Mouse (Mus musculus) heart, embryonic 15.5 days (tissue): ENCODE data around the gene Gjb2. TPM values are rescaled to one million over a fixed set of nuclear protein-coding genes. Genes with fewer than 3 reads are reported as not detected.
"Not testable (repeated sequence)": the region's sequence is repeated elsewhere in the genome, so short reads cannot be mapped to it uniquely, and the experiment has no call there.

Experiments
- ATAC-seq: fragments of 200-750 bp; cut with Nextera tagmentation; replicated peaks from 2 replicates; pipeline ENCODE4 v1.8.0; 2017; ENCODE audit warnings: low read depth, moderate TSS enrichment; ENCODE audit not compliant: insufficient number of reproducible peaks, insufficient read depth, low FRiP score
- H3K27ac ChIP-seq: fragments of 300-500 bp; sonication (generic); 2 replicates; pipeline ENCODE4 v1.5.1; 2015; ENCODE audit warnings: mild to moderate bottlenecking, inconsistent platforms
- H3K27me3 ChIP-seq: fragments of 300-500 bp; sonication (generic); 2 replicates; pipeline ENCODE4 v1.6.1; 2015; ENCODE audit warnings: inconsistent platforms
- H3K36me3 ChIP-seq: fragments of 300-500 bp; sonication (generic); 2 replicates; pipeline ENCODE4 v1.6.1; 2015; ENCODE audit warnings: mild to moderate bottlenecking, inconsistent platforms
- H3K4me1 ChIP-seq: fragments of 300-500 bp; sonication (generic); replicated peaks from 2 replicates; pipeline ENCODE4 v1.6.1; 2015; ENCODE audit warnings: inconsistent platforms
- H3K4me2 ChIP-seq: fragments of 300-500 bp; sonication (generic); 2 replicates; pipeline ENCODE4 v1.6.1; 2015; ENCODE audit warnings: inconsistent platforms, mild to moderate bottlenecking, moderate library complexity
- H3K4me3 ChIP-seq: fragments of 300-500 bp; sonication (generic); 2 replicates; pipeline ENCODE4 v1.5.1; 2015; ENCODE audit warnings: mild to moderate bottlenecking, inconsistent platforms
- H3K9ac ChIP-seq: fragments of 300-500 bp; sonication (generic); 2 replicates; pipeline ENCODE4 v1.6.1; 2015; ENCODE audit warnings: mild to moderate bottlenecking, inconsistent platforms
- H3K9me3 ChIP-seq: fragments of 300-500 bp; sonication (generic); replicated peaks from 2 replicates; pipeline ENCODE4 v1.6.1; 2016; ENCODE audit warnings: inconsistent platforms
- WGBS: fragments of 180-500 bp; shearing (Covaris S2); methylation state at CpG from one replicate; pipeline ENCODE4 v1.1.7; 2015; ENCODE audit warnings: mixed read lengths; 5-methylcytosine and 5-hydroxymethylcytosine counted together
- polyA plus RNA-seq: library from polyadenylated mRNA; unstranded; fragments of >200 nt; fragmentation: Nextera tagmentation; extraction: Ambion mirVana; gene quantifications from 2 replicates; pipeline ENCODE4 v1.2.1, GENCODE M21; 2015

The Gjb2 gene
- polyA plus RNA-seq, 1 experiment from 2014 or later = 0.15 TPM

DNA sequence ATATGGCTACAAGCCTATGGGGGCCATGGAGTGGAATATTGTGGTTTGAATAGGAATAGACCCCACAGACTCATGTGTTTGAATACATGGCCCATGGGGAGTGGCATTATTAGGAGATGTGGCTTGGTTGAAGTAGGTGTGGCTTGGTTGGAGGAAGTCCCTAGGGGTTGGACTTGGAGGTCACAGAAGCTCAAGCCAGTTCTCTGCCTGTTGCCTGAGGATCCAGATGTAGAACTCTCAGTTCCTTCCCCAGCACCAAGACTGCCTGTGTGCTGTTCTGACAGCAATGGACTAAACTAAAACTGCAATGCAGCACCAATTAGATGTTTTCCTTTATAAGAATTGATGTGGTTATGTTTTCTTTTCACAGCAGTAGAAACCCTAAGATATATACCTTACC is 38.4 kb downstream of the Gjb2 start:
- no peak for ATAC-seq

DNA sequence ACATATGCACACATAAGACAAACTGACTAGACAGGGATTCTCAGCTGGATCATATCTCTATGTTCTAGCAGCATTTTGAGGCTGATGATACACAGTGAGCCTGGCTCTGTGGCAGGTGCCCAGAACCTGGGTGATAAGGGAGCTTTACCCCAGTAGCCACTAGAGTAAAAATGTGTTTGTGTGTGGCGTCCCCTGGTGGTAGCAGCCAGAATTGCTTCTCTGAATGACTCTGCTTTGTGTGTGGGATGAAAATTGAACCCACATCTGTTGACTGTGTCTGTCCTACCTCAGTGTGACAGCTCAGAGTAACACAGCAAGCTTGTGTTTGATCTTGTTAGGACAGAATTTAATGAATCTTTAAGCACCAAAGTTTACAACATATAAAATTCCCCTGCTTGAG is 44.5 kb downstream of the Gjb2 start:
- WGBS = 0% methylated on average over 1 of the region's 1 CpGs
- peaks cover 33% of the 10 kb centered on the region for H3K27me3 ChIP-seq
- ATAC-seq = not testable (repeated sequence)

More for the DNA sequence above, 38.4 kb downstream of the Gjb2 start:
- H3K4me2 ChIP-seq = no peak overlapping the region
- H3K36me3 ChIP-seq = no peaks in the 10 kb centered on the region
- H3K27ac ChIP-seq = no peak overlapping the region
- H3K9me3 ChIP-seq = no peaks in the 10 kb centered on the region
- H3K27me3 ChIP-seq = no peaks in the 10 kb centered on the region
- H3K4me1 ChIP-seq = no peaks in the 10 kb centered on the region
- no peak overlapping the region for H3K9ac ChIP-seq
- no peak overlapping the region for H3K4me3 ChIP-seq

GRCm38 (mm10) chr14:57057563-57058321 is 46.8 kb downstream of the Gjb2 start, which contains the start of gene Gja3:
TSS of gene Gja3 (minus strand) at chr14:57058100.
- under 1% methylated on average over 79 of the region's 79 CpGs for WGBS
- Histone ChIP-seq H3K27ac (peak within 1 kb of the TSS; percentile 82), H3K27me3 (peaks cover 33% of the 10 kb centered on the region)

More for the DNA sequence above, 44.5 kb downstream of the Gjb2 start:
- not testable (repeated sequence) for H3K4me2 ChIP-seq, H3K27ac ChIP-seq, H3K36me3 ChIP-seq, H3K4me3 ChIP-seq, H3K9ac ChIP-seq, H3K9me3 ChIP-seq
- peaks cover 16% of the 10 kb centered on the region for H3K4me1 ChIP-seq

DNA sequence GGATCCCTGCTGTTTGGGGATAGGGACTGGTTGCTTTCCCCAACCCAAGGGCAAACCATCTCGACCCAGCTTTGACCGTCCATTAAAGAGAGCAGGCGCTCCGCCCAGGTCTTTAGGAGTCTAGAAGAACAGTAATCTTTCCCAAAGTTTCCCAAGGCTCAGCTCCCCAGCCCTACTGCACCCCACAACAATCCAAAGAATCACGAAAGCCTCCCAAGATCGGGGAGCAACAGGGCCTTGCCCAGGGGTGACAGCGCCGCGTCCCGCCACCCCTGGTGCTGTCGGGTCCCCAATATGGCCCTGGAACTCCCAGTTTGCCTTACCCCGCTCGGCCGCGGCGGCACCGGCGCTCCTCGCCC is 47.3 kb downstream of the Gjb2 start:
- H3K27me3 ChIP-seq = peaks cover 33% of the 10 kb centered on the region
- H3K4me3 ChIP-seq = peak overlapping the region; percentile 73
- peak overlapping the region; percentile 64 for H3K9ac ChIP-seq
- peaks cover 16% of the 10 kb centered on the region for H3K4me1 ChIP-seq
- WGBS = 3% methylated on average over 19 of the region's 19 CpGs
- peak overlapping the region; percentile 84 for H3K4me2 ChIP-seq
- peak; percentile 47; the same call in 1 of the 2 replicates for ATAC-seq
- H3K9me3 ChIP-seq = no peaks in the 10 kb centered on the region
- H3K27ac ChIP-seq = peak overlapping the region; percentile 82
- no peaks in the 10 kb centered on the region for H3K36me3 ChIP-seq

More at GRCm38 (mm10) chr14:57057563-57058321, 46.8 kb downstream of the Gjb2 start, which contains the start of gene Gja3:
- H3K9ac ChIP-seq = peak within 1 kb of the TSS; percentile 64
- no peaks in the 10 kb centered on the region for H3K9me3 ChIP-seq
- H3K4me3 ChIP-seq = peak within 1 kb of the TSS; percentile 73
- peaks cover 16% of the 10 kb centered on the region for H3K4me1 ChIP-seq
- H3K36me3 ChIP-seq = no peaks in the 10 kb centered on the region
- H3K4me2 ChIP-seq = peak within 1 kb of the TSS; percentile 84
- peak; percentile 82 for ATAC-seq

DNA sequence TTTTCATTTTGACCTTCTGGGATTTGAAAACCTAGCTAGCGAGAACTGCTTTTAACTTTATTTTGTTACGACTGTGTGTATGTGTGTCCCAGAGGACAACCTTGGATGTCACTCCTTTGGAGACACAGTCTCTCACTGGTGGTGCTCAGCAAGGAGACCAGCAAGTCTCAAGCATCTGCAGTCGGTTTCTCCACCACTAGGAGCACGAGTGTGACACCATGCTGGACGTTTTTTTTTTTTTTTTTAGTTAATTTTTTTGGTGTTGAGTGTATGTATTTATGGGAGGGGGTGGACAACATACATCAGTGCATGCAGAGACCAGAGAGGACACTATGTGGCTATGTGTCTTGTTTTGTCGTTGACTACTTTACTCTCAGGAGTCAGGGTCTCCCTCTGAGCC is 51.8 kb downstream of the Gjb2 start:
- 62% methylated on average over 6 of the region's 6 CpGs for WGBS
- peaks cover 14% of the 10 kb centered on the region for H3K27me3 ChIP-seq
- H3K4me3 ChIP-seq = no peak overlapping the region
- H3K4me1 ChIP-seq = peaks cover 18% of the 10 kb centered on the region
- no peaks in the 10 kb centered on the region for H3K36me3 ChIP-seq
- H3K4me2 ChIP-seq = no peak overlapping the region
- H3K9ac ChIP-seq = no peak overlapping the region
- H3K27ac ChIP-seq = no peak overlapping the region
- no peaks in the 10 kb centered on the region for H3K9me3 ChIP-seq
- ATAC-seq = no peak

Other genes starting within 250 kb of the Gjb2 start
- gene Zmym2, start 218.0 kb downstream of the Gjb2 start, polyA plus RNA-seq = 26.8 and 28.4 TPM in 2 replicates
- 42.9 and 43.5 TPM in 2 replicates for gene Gja3, start 46.6 kb downstream of the Gjb2 start, polyA plus RNA-seq
- not detected in 2 replicates for gene Gm4491, start 11.2 kb upstream of the Gjb2 start, polyA plus RNA-seq
- gene Gjb6, start 28.9 kb upstream of the Gjb2 start, polyA plus RNA-seq = not detected in 2 replicates